In genomic region chr11:120353500-120354303, GRCm38 (mm10) we compare ENCODE assay signal across 8 mouse cellular contexts. TPM values are rescaled to one million over a fixed set of nuclear protein-coding genes. Genes with fewer than 3 reads are reported as not detected.
DNase-seq lines count a peak whose midpoint lies in the region; ATAC-seq and TF ChIP-seq lines count a peak whose summit lies in the region.

No protein-coding gene starts in this region.

- TF ChIP-seq CTCF in bone marrow macrophage, adult 2 months (IDR thresholded peaks at IDR 0.05; ENCODE audit: low read depth, low read length): peak; percentile 57; the same call in 1 of the 2 replicates

- H3K4me2 ChIP-seq in forebrain, embryonic 11.5 days (ENCODE audit: low read depth, low read length, severe bottlenecking): no peak overlapping the region
- no peak overlapping the region for H3K4me2 ChIP-seq in forebrain, embryonic 14.5 days (ENCODE audit: low read length)
- H3K4me2 ChIP-seq in midbrain, embryonic 12.5 days (replicated peaks): peak overlapping the region; percentile 8; the same call in 1 of the 2 replicates

- no peaks in the 10 kb centered on the region for H3K36me3 ChIP-seq in forebrain, embryonic 11.5 days (ENCODE audit: control insufficient read depth, insufficient read depth, low read length)
- H3K36me3 ChIP-seq in forebrain, embryonic 14.5 days (ENCODE audit: control insufficient read depth, insufficient read depth, low read length): no peaks in the 10 kb centered on the region
- H3K36me3 ChIP-seq in limb, embryonic 10.5 days: no peaks in the 10 kb centered on the region
- H3K36me3 ChIP-seq in midbrain, embryonic 12.5 days: no peaks in the 10 kb centered on the region

- no peak overlapping the region for H3K4me3 ChIP-seq in forebrain, embryonic 11.5 days (ENCODE audit: low read depth, low read length)
- H3K4me3 ChIP-seq in forebrain, embryonic 14.5 days (ENCODE audit: low read depth, low read length): no peak overlapping the region
- peak overlapping the region; percentile 38 for H3K4me3 ChIP-seq in bone marrow macrophage, adult 2 months (ENCODE audit: insufficient read depth, low read length)
- H3K4me3 ChIP-seq in limb, embryonic 10.5 days: peak overlapping the region; percentile 18
- no peak overlapping the region for H3K4me3 ChIP-seq in midbrain, embryonic 12.5 days

- peak; percentile 81 for DNase-seq in forebrain, embryonic 11.5 days (ENCODE audit: low spot score)
- DNase-seq in forebrain, embryonic 14.5 days (ENCODE audit: low spot score): no peak
- peak; percentile 87 to 88 for DNase-seq in heart, postnatal 36 days
- DNase-seq in limb, embryonic 10.5 days (ENCODE audit: low spot score): peak; percentile 78
- peak; percentile 84 to 86 for DNase-seq in spleen, postnatal 36 days (ENCODE audit: low spot score in 2 of 2)

- no peak overlapping the region for H3K9ac ChIP-seq in forebrain, embryonic 11.5 days (ENCODE audit: low read length)
- no peak overlapping the region for H3K9ac ChIP-seq in forebrain, embryonic 14.5 days (ENCODE audit: low read length)
- no peak overlapping the region for H3K9ac ChIP-seq in midbrain, embryonic 12.5 days (replicated peaks)

- no peaks in the 10 kb centered on the region for H3K27me3 ChIP-seq in forebrain, embryonic 11.5 days (ENCODE audit: control insufficient read depth, insufficient read depth, low read length)
- no peaks in the 10 kb centered on the region for H3K27me3 ChIP-seq in forebrain, embryonic 14.5 days (replicated peaks; ENCODE audit: control insufficient read depth, insufficient read depth, low read length)
- no peaks in the 10 kb centered on the region for H3K27me3 ChIP-seq in limb, embryonic 10.5 days (ENCODE audit: low read depth, poor library complexity, severe bottlenecking)
- peaks cover 11% of the 10 kb centered on the region; the same call in 1 of the 2 replicates for H3K27me3 ChIP-seq in midbrain, embryonic 12.5 days

- TF ChIP-seq POLR2A in bone marrow macrophage, adult 2 months (IDR thresholded peaks at IDR 0.05; ENCODE audit: borderline replicate concordance, low read depth, low read length): no peak

- H3K9me3 ChIP-seq in forebrain, embryonic 11.5 days (ENCODE audit: control insufficient read depth, low read length): no peaks in the 10 kb centered on the region
- H3K9me3 ChIP-seq in forebrain, embryonic 14.5 days (replicated peaks; ENCODE audit: control insufficient read depth, low read length): no peaks in the 10 kb centered on the region
- H3K9me3 ChIP-seq in limb, embryonic 10.5 days (replicated peaks): no peaks in the 10 kb centered on the region
- no peaks in the 10 kb centered on the region for H3K9me3 ChIP-seq in midbrain, embryonic 12.5 days

- intact Hi-C loops in heart, postnatal 36 days (cut with DNase I): loop anchor here (1.0 to 2.0 kb wide), 2 partner anchors 16 to 69 kb away; no protein-coding TSS in a partner anchor

- no peak overlapping the region for H3K27ac ChIP-seq in forebrain, embryonic 11.5 days (ENCODE audit: low read depth, low read length)
- H3K27ac ChIP-seq in forebrain, embryonic 14.5 days (ENCODE audit: low read depth, low read length): no peak overlapping the region
- peak overlapping the region; percentile 87 for H3K27ac ChIP-seq in bone marrow macrophage, adult 2 months (ENCODE audit: insufficient read depth, low read depth, low read length)
- peak overlapping the region; percentile 75 for H3K27ac ChIP-seq in limb, embryonic 10.5 days
- peak overlapping the region; percentile 46; the same call in 1 of the 2 replicates for H3K27ac ChIP-seq in midbrain, embryonic 12.5 days (replicated peaks)

- peaks cover 22% of the 10 kb centered on the region for H3K4me1 ChIP-seq in forebrain, embryonic 11.5 days (replicated peaks; ENCODE audit: control insufficient read depth, insufficient read depth, low read length)
- peaks cover 30% of the 10 kb centered on the region for H3K4me1 ChIP-seq in forebrain, embryonic 14.5 days (ENCODE audit: control insufficient read depth, insufficient read depth, low read length)
- H3K4me1 ChIP-seq in bone marrow macrophage, adult 2 months (ENCODE audit: control insufficient read depth, insufficient read depth, low read length): peaks cover 58% of the 10 kb centered on the region
- peaks cover 70% of the 10 kb centered on the region for H3K4me1 ChIP-seq in limb, embryonic 10.5 days
- peaks cover 51% of the 10 kb centered on the region for H3K4me1 ChIP-seq in midbrain, embryonic 12.5 days

- WGBS in forebrain, embryonic 11.5 days: 25% methylated on average over 26 of the region's 26 CpGs
- WGBS in forebrain, embryonic 14.5 days: 27% methylated on average over 26 of the region's 26 CpGs
- 25% methylated on average over 26 of the region's 26 CpGs for WGBS in limb, embryonic 10.5 days
- 25% methylated on average over 26 of the region's 26 CpGs for WGBS in midbrain, embryonic 12.5 days

- ATAC-seq in forebrain, embryonic 11.5 days (replicated peaks; ENCODE audit: low FRiP score): no peak
- ATAC-seq in forebrain, embryonic 14.5 days: no peak
- peak; percentile 86 for ATAC-seq in erythroblast, adult 5-6 weeks (replicated peaks; ENCODE audit: low FRiP score, poor library complexity, severe bottlenecking)
- no peak for ATAC-seq in midbrain, embryonic 12.5 days (ENCODE audit: low FRiP score, low read depth)

RNA-seq across cellular contexts. Expression of gene Actg1, which starts 5.4 kb away (rescaled TPM):
- polyA plus RNA-seq in forebrain, embryonic 11.5 days (2014; fragmentation: Nextera tagmentation; extraction: Ambion mirVana): 2,808 and 3,088 TPM in 2 replicates
- polyA plus RNA-seq in forebrain, embryonic 14.5 days (2014; fragmentation: Nextera tagmentation; extraction: Ambion mirVana): 3,852 and 3,863 TPM in 2 replicates
- polyA plus RNA-seq in bone marrow macrophage, adult 2 months (2012; ENCODE audit: insufficient read depth, insufficient read length, missing spikeins): 2,086 and 2,131 TPM in 2 replicates
- total RNA-seq in erythroblast, adult 5-6 weeks (2015; ENCODE audit: low replicate concordance): 637 and 655 TPM in 2 replicates
- 301 and 341 TPM in 2 replicates for total RNA-seq in erythroblast, adult 5-6 weeks (2017; ENCODE audit: low replicate concordance)
- total RNA-seq in heart, postnatal 36 days (2021): 100 to 1,000 TPM; 218 to 338 TPM
- polyA plus RNA-seq in limb, embryonic 10.5 days (2016; fragmentation: Nextera tagmentation; extraction: Ambion mirVana): 3,099 and 3,197 TPM in 2 replicates
- 3,175 and 3,231 TPM in 2 replicates for polyA plus RNA-seq in midbrain, embryonic 12.5 days (2016; fragmentation: Nextera tagmentation; extraction: Ambion mirVana)

RNA-seq across cellular contexts. Expression of gene Fscn2, which starts 7.6 kb away (rescaled TPM):
- polyA plus RNA-seq in forebrain, embryonic 11.5 days (2014; fragmentation: Nextera tagmentation; extraction: Ambion mirVana): 1.0 TPM in 1 of 2 replicates, not detected in the other
- polyA plus RNA-seq in forebrain, embryonic 14.5 days (2014; fragmentation: Nextera tagmentation; extraction: Ambion mirVana): 0.75 and 1.4 TPM in 2 replicates
- not detected in 2 replicates for polyA plus RNA-seq in bone marrow macrophage, adult 2 months (2012; ENCODE audit: insufficient read depth, insufficient read length, missing spikeins)
- not detected in 2 replicates for total RNA-seq in erythroblast, adult 5-6 weeks (2015; ENCODE audit: low replicate concordance)
- not detected in 2 replicates for total RNA-seq in erythroblast, adult 5-6 weeks (2017; ENCODE audit: low replicate concordance)
- not detected for total RNA-seq in heart, postnatal 36 days (2021)
- 0.35 and 0.74 TPM in 2 replicates for polyA plus RNA-seq in limb, embryonic 10.5 days (2016; fragmentation: Nextera tagmentation; extraction: Ambion mirVana)
- 1.4 and 1.5 TPM in 2 replicates for polyA plus RNA-seq in midbrain, embryonic 12.5 days (2016; fragmentation: Nextera tagmentation; extraction: Ambion mirVana)

RNA-seq across cellular contexts. Expression of gene Faap100, which starts 24.9 kb away (rescaled TPM):
- polyA plus RNA-seq in forebrain, embryonic 11.5 days (2014; fragmentation: Nextera tagmentation; extraction: Ambion mirVana): 33.8 and 39.8 TPM in 2 replicates
- 51.7 and 71.1 TPM in 2 replicates for polyA plus RNA-seq in forebrain, embryonic 14.5 days (2014; fragmentation: Nextera tagmentation; extraction: Ambion mirVana)
- polyA plus RNA-seq in bone marrow macrophage, adult 2 months (2012; ENCODE audit: insufficient read depth, insufficient read length, missing spikeins): 10.4 and 13.1 TPM in 2 replicates
- total RNA-seq in erythroblast, adult 5-6 weeks (2015; ENCODE audit: low replicate concordance): 0.96 and 3.6 TPM in 2 replicates
- 1.4 and 2.9 TPM in 2 replicates for total RNA-seq in erythroblast, adult 5-6 weeks (2017; ENCODE audit: low replicate concordance)
- total RNA-seq in heart, postnatal 36 days (2021): 10 to 100 TPM; 13.8 to 15.4 TPM
- 34.2 and 40.6 TPM in 2 replicates for polyA plus RNA-seq in limb, embryonic 10.5 days (2016; fragmentation: Nextera tagmentation; extraction: Ambion mirVana)
- 51.3 and 55.4 TPM in 2 replicates for polyA plus RNA-seq in midbrain, embryonic 12.5 days (2016; fragmentation: Nextera tagmentation; extraction: Ambion mirVana)

Comparison
In these comparisons a context has a peak if more than half of its experiments do, and no peak if none do; other contexts are left out.
1. H3K27ac ChIP-seq: peak in bone marrow macrophage, adult 2 months (single experiment), limb, embryonic 10.5 days (single experiment) and midbrain, embryonic 12.5 days (single experiment); none in forebrain, embryonic 11.5 days (single experiment) and forebrain, embryonic 14.5 days (single experiment).
2. H3K4me3 ChIP-seq: peak in bone marrow macrophage, adult 2 months (single experiment) and limb, embryonic 10.5 days (single experiment); none in forebrain, embryonic 11.5 days (single experiment), forebrain, embryonic 14.5 days (single experiment) and midbrain, embryonic 12.5 days (single experiment).